ENCODE assay signal across 21 mouse cellular contexts in the genomic region with DNA sequence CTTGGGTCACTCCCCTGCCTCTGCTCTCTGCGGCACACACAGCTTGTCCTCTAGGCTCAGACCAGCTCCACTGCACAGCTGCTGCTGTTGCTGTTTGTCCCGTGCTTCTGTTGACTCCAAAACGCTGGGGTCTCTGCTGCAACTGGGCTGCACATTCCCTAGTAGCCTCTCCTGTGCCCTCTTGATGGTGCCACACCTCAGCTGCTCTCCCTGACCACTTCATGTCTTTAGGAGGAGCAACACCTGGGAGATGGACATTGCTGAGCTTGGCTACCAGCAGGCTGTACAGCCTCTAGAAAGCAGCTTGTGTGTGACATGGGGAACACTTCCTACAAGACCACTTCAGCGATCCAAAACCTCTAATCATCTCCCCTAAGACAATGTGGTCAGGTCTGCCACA. TPM values are rescaled to one million over a fixed set of nuclear protein-coding genes. Genes with fewer than 3 reads are reported as not detected.
DNase-seq lines count a peak whose midpoint lies in the region; ATAC-seq and TF ChIP-seq lines count a peak whose summit lies in the region.
"Had no signal": no experiment of that assay in that cellular context is flagged by ENCODE, and none has a peak within 500 bp of the region (broad histone marks: within the 10 kb centered on the region; RNA-seq: fewer than 3 reads in every experiment).

No protein-coding gene starts in this region.

- no peak overlapping the region for H3K4me2 ChIP-seq in midbrain, embryonic 11.5 days
- no peak overlapping the region for H3K4me2 ChIP-seq in midbrain, embryonic 14.5 days (ENCODE audit: low read length)

- TF ChIP-seq POLR2A in heart, adult 2 months (IDR thresholded peaks at IDR 0.05; ENCODE audit: insufficient read depth, low read depth, low read length): no peak

- no peaks in the 10 kb centered on the region for H3K9me3 ChIP-seq in midbrain, embryonic 11.5 days (ENCODE audit: control insufficient read depth, low read length)
- no peaks in the 10 kb centered on the region for H3K9me3 ChIP-seq in midbrain, embryonic 14.5 days (ENCODE audit: control insufficient read depth, low read length)
- H3K9me3 ChIP-seq: G1E had no signal

- no peak for TF ChIP-seq EP300 in heart, adult 2 months (IDR thresholded peaks at IDR 0.05; ENCODE audit: insufficient read depth, low read depth, low read length)

- H3K36me3 ChIP-seq in heart, adult 2 months (ENCODE audit: control insufficient read depth, insufficient read depth, low read length): peaks cover 3% of the 10 kb centered on the region
- H3K36me3 ChIP-seq in midbrain, embryonic 11.5 days (ENCODE audit: control insufficient read depth, insufficient read depth, low read length): no peaks in the 10 kb centered on the region; the same call in 1 of the 2 replicates
- H3K36me3 ChIP-seq in midbrain, embryonic 14.5 days (ENCODE audit: control insufficient read depth, insufficient read depth, low read length): peaks cover 49% of the 10 kb centered on the region

- no peak overlapping the region for H3K4me3 ChIP-seq in heart, adult 2 months
- no peak overlapping the region for H3K4me3 ChIP-seq in midbrain, embryonic 11.5 days (ENCODE audit: low read depth, low read length)
- no peak overlapping the region for H3K4me3 ChIP-seq in midbrain, embryonic 14.5 days (replicated peaks; ENCODE audit: low read depth, low read length)

- no peaks in the 10 kb centered on the region for H3K27me3 ChIP-seq in heart, adult 2 months (ENCODE audit: control insufficient read depth, insufficient read depth, low read length)
- no peaks in the 10 kb centered on the region for H3K27me3 ChIP-seq in midbrain, embryonic 11.5 days (ENCODE audit: control insufficient read depth, insufficient read depth, low read length)
- no peaks in the 10 kb centered on the region for H3K27me3 ChIP-seq in midbrain, embryonic 14.5 days (ENCODE audit: control insufficient read depth, insufficient read depth, low read length)
- H3K27me3 ChIP-seq: CH12.LX, Patski had no signal

- H3K27ac ChIP-seq in heart, adult 2 months: no peak overlapping the region
- H3K27ac ChIP-seq in midbrain, embryonic 11.5 days (ENCODE audit: low read depth, low read length): no peak overlapping the region
- no peak overlapping the region for H3K27ac ChIP-seq in midbrain, embryonic 14.5 days (replicated peaks; ENCODE audit: low read depth, low read length)

- no peak for TF ChIP-seq CTCF in heart, adult 2 months (IDR thresholded peaks at IDR 0.05)

- intact Hi-C loops in heart, adult 2 months (cut with DNase I): no loop called here

- no peaks in the 10 kb centered on the region for H3K79me2 ChIP-seq in heart, adult 2 months (replicated peaks; ENCODE audit: control insufficient read depth, insufficient read depth, low read length)

- H3K4me1 ChIP-seq in heart, adult 2 months (ENCODE audit: control insufficient read depth, insufficient read depth, low read length): no peaks in the 10 kb centered on the region
- H3K4me1 ChIP-seq in midbrain, embryonic 11.5 days (ENCODE audit: control insufficient read depth, insufficient read depth, low read length): no peaks in the 10 kb centered on the region
- no peaks in the 10 kb centered on the region for H3K4me1 ChIP-seq in midbrain, embryonic 14.5 days (ENCODE audit: control insufficient read depth, insufficient read depth, low read length)

- no peak overlapping the region for H3K9ac ChIP-seq in heart, adult 2 months (ENCODE audit: low read depth, low read length)
- no peak overlapping the region for H3K9ac ChIP-seq in midbrain, embryonic 11.5 days (ENCODE audit: low read length)
- no peak overlapping the region for H3K9ac ChIP-seq in midbrain, embryonic 14.5 days (replicated peaks; ENCODE audit: low read length)

- DNase-seq in heart, adult 11 months: peak; percentile 61
- DNase-seq in heart, adult 2 months: no peak
- DNase-seq in midbrain, embryonic 11.5 days (ENCODE audit: low spot score, missing footprints): peak; percentile 62
- DNase-seq in midbrain, embryonic 14.5 days: no peak
- peak; percentile 17 for DNase-seq in thymus, postnatal 4 days
- no peak for DNase-seq in thymus, postnatal 14 days
- DNase-seq: adrenal gland, adult 2 months; adrenal gland, adult 8-10 months; adrenal gland, postnatal 10 days; adrenal gland, postnatal 14 days; adrenal gland, postnatal 25 days; adrenal gland, postnatal 36 days; B cell, adult 2 months; cerebellum, adult 11 months; cerebellum, adult 11-12 months; cerebellum, adult 18-20 months had no signal

- WGBS in heart, adult 2 months: 82% methylated on average over 4 of the region's 4 CpGs
- WGBS in midbrain, embryonic 11.5 days: 85% methylated on average over 4 of the region's 4 CpGs
- WGBS in midbrain, embryonic 14.5 days: 87% methylated on average over 4 of the region's 4 CpGs

- ATAC-seq in midbrain, embryonic 11.5 days (ENCODE audit: low FRiP score): no peak
- ATAC-seq in midbrain, embryonic 14.5 days (ENCODE audit: low FRiP score, low TSS enrichment): no peak
- ATAC-seq: activated CD4-positive, CD25-positive, alpha-beta regulatory T cell, adult 4 months; CD4-positive, CD25-positive, alpha-beta regulatory T cell, adult 4 months; Patski had no signal

RNA-seq across cellular contexts. Expression of a gene that starts 46.4 kb away (rescaled TPM):
- 10 to 100 TPM; 32.5 to 33.4 TPM for total RNA-seq in heart, adult 2 months (2021)
- polyA plus RNA-seq in heart, adult 2 months (2012; rRNA removed): 8.5 and 20.2 TPM in 2 replicates
- 31.6 and 32.9 TPM in 2 replicates for polyA plus RNA-seq in midbrain, embryonic 11.5 days (2014; fragmentation: Nextera tagmentation; extraction: Ambion mirVana)
- 17.7 and 21.9 TPM in 2 replicates for polyA plus RNA-seq in midbrain, embryonic 14.5 days (2014; fragmentation: Nextera tagmentation; extraction: Ambion mirVana)

RNA-seq across cellular contexts. Expression of a gene that starts 58.9 kb away (rescaled TPM):
- 1 to 10 TPM; 1.9 to 2.8 TPM for total RNA-seq in heart, adult 2 months (2021)
- 2.2 and 2.8 TPM in 2 replicates for polyA plus RNA-seq in heart, adult 2 months (2012; rRNA removed)
- 28.2 and 32.2 TPM in 2 replicates for polyA plus RNA-seq in midbrain, embryonic 11.5 days (2014; fragmentation: Nextera tagmentation; extraction: Ambion mirVana)
- polyA plus RNA-seq in midbrain, embryonic 14.5 days (2014; fragmentation: Nextera tagmentation; extraction: Ambion mirVana): 94.5 and 105 TPM in 2 replicates

Comparison
In these comparisons a context has a peak if more than half of its experiments do, and no peak if none do; other contexts are left out.
1. DNase-seq: peak in heart, adult 11 months (single experiment), midbrain, embryonic 11.5 days (single experiment) and thymus, postnatal 4 days (single experiment); none in heart, adult 2 months (0 of 2), midbrain, embryonic 14.5 days (single experiment) and thymus, postnatal 14 days (single experiment).